Mouse (Mus musculus): ENCODE data around the gene Serpina10.
"Not testable (repeated sequence)": the region's sequence is repeated elsewhere in the genome, so short reads cannot be mapped to it uniquely, and the experiment has no call there.

Gene Serpina10

GRCm38 (mm10) chr12:103631203-103631612 lies at the start of gene Serpina10:
Gene Serpina10, minus strand, starts transcription at chr12:103631444.
- DNase-seq (ENCODE audit: low spot score in 2 of 2) = no peak

- DNase-seq (ENCODE audit: low spot score in 2 of 2) = not testable (repeated sequence)
These were observed 48.6 kb upstream of the Serpina10 start for GRCm38 (mm10) chr12:103679853-103680252.

- no peak for DNase-seq (ENCODE audit: low spot score in 2 of 2)
These were observed 44.8 kb upstream of the Serpina10 start, which contains the start of gene Serpina16 for GRCm38 (mm10) chr12:103676039-103676438. Gene Serpina16, minus strand, starts transcription at chr12:103676139.

- DNase-seq (ENCODE audit: low spot score in 2 of 2) = no peak
These were observed 41.9 kb upstream of the Serpina10 start for GRCm38 (mm10) chr12:103673179-103673578.

GRCm38 (mm10) chr12:103671483-103671882 lies 40.2 kb upstream of the Serpina10 start:
- no peak for DNase-seq (ENCODE audit: low spot score in 2 of 2)

GRCm38 (mm10) chr12:103670964-103671363 lies 39.7 kb upstream of the Serpina10 start:
- DNase-seq (ENCODE audit: low spot score in 2 of 2) = no peak

- DNase-seq (ENCODE audit: low spot score in 2 of 2) = no peak
These were observed 39.1 kb upstream of the Serpina10 start for GRCm38 (mm10) chr12:103670344-103670743.

- no peak for DNase-seq (ENCODE audit: low spot score in 2 of 2)
These were observed 34.0 kb upstream of the Serpina10 start for GRCm38 (mm10) chr12:103665286-103665685.

GRCm38 (mm10) chr12:103662053-103662452 lies 30.8 kb upstream of the Serpina10 start:
- DNase-seq (ENCODE audit: low spot score in 2 of 2) = not testable (repeated sequence)

GRCm38 (mm10) chr12:103660076-103660475 lies 28.8 kb upstream of the Serpina10 start:
- no peak for DNase-seq (ENCODE audit: low spot score in 2 of 2)

GRCm38 (mm10) chr12:103659171-103659570 lies 27.9 kb upstream of the Serpina10 start:
- DNase-seq (ENCODE audit: low spot score in 2 of 2) = no peak

GRCm38 (mm10) chr12:103657991-103658390 lies 26.7 kb upstream of the Serpina10 start:
- DNase-seq (ENCODE audit: low spot score in 2 of 2) = no peak

GRCm38 (mm10) chr12:103656848-103657626 lies 25.8 kb upstream of the Serpina10 start, which contains the start of gene Serpina6:
Gene Serpina6, minus strand, starts transcription at chr12:103657212.
- DNase-seq (ENCODE audit: low spot score in 2 of 2) = no peak

GRCm38 (mm10) chr12:103655123-103656044 lies 24.1 kb upstream of the Serpina10 start:
- no peak for DNase-seq (ENCODE audit: low spot score in 2 of 2)

- DNase-seq (ENCODE audit: low spot score in 2 of 2) = no peak
These were observed 22.6 kb upstream of the Serpina10 start for GRCm38 (mm10) chr12:103653836-103654235.

GRCm38 (mm10) chr12:103646314-103646713 lies 15.1 kb upstream of the Serpina10 start:
- DNase-seq (ENCODE audit: low spot score in 2 of 2) = no peak

- no peak for DNase-seq (ENCODE audit: low spot score in 2 of 2)
These were observed 13.4 kb upstream of the Serpina10 start for GRCm38 (mm10) chr12:103644601-103645000.

GRCm38 (mm10) chr12:103643818-103644217 lies 12.6 kb upstream of the Serpina10 start:
- DNase-seq (ENCODE audit: low spot score in 2 of 2) = no peak

GRCm38 (mm10) chr12:103643336-103643735 lies 12.1 kb upstream of the Serpina10 start:
- peak; percentile 13 to 36 for DNase-seq (ENCODE audit: low spot score in 2 of 2)

GRCm38 (mm10) chr12:103635846-103636245 lies 4.6 kb upstream of the Serpina10 start:
- no peak for DNase-seq (ENCODE audit: low spot score in 2 of 2)

GRCm38 (mm10) chr12:103634430-103634829 lies 3.2 kb upstream of the Serpina10 start:
- DNase-seq (ENCODE audit: low spot score in 2 of 2) = no peak

GRCm38 (mm10) chr12:103616860-103617261 lies 14.4 kb downstream of the Serpina10 start:
- no peak for DNase-seq (ENCODE audit: low spot score in 2 of 2)
